Mouse (Mus musculus): ENCODE measurements around the gene Cdc37.

GRCm38 (mm10) chr9:21114190-21114589 lies 35.6 kb downstream of the Cdc37 start:
- TF ChIP-seq CTCF (IDR thresholded peaks at IDR 0.05; ENCODE audit: low read depth) = no peak
- no peak for TF ChIP-seq EP300 (IDR thresholded peaks at IDR 0.05; ENCODE audit: low read depth)
